Mouse (Mus musculus) forebrain, embryonic 12.5 days (tissue): ENCODE results near the gene Abhd15. TPM values are rescaled to one million over a fixed set of nuclear protein-coding genes. Genes with fewer than 3 reads are reported as not detected.

ENCODE experiments used
- ATAC-seq: fragments of 200-750 bp; cut with Nextera tagmentation; 2 replicates; pipeline ENCODE4 v1.8.0; 2017; ENCODE audit warnings: moderate TSS enrichment; ENCODE audit not compliant: low FRiP score
- H3K27ac ChIP-seq: fragments of 300-500 bp; sonication (generic); 2 replicates; pipeline ENCODE4 v1.5.1; 2016; ENCODE audit warnings: mild to moderate bottlenecking
- H3K27me3 ChIP-seq: fragments of 300-500 bp; sonication (generic); 2 replicates; pipeline ENCODE4 v1.6.1; 2016; ENCODE audit warnings: mild to moderate bottlenecking
- H3K36me3 ChIP-seq: fragments of 300-500 bp; sonication (generic); replicated peaks from 2 replicates; pipeline ENCODE4 v1.6.1; 2016; ENCODE audit warnings: mild to moderate bottlenecking
- H3K4me1 ChIP-seq: fragments of 300-500 bp; sonication (generic); 2 replicates; pipeline ENCODE4 v1.6.1; 2016
- H3K4me2 ChIP-seq: fragments of 300-500 bp; sonication (generic); 2 replicates; pipeline ENCODE4 v1.6.1; 2016; ENCODE audit warnings: mild to moderate bottlenecking, moderate library complexity
- H3K4me3 ChIP-seq: fragments of 300-500 bp; sonication (generic); replicated peaks from 2 replicates; pipeline ENCODE4 v1.5.1; 2016; ENCODE audit warnings: mild to moderate bottlenecking
- H3K9ac ChIP-seq: fragments of 300-500 bp; sonication (generic); 2 replicates; pipeline ENCODE4 v1.6.1; 2016; ENCODE audit warnings: mild to moderate bottlenecking
- H3K9me3 ChIP-seq: fragments of 300-500 bp; sonication (generic); 2 replicates; pipeline ENCODE4 v1.6.1; 2016
- WGBS: fragments of 180-500 bp; shearing (Covaris S2); methylation state at CpG from one replicate; pipeline ENCODE4 v1.1.7; 2016; 5-methylcytosine and 5-hydroxymethylcytosine counted together
- polyA plus RNA-seq: library from polyadenylated mRNA; unstranded; fragments of >200 nt; fragmentation: Nextera tagmentation; extraction: Ambion mirVana; gene quantifications from 2 replicates; pipeline ENCODE4 v1.2.1, GENCODE M21; 2016

The Abhd15 gene
- polyA plus RNA-seq, 1 experiment from 2014 or later: 4.8 TPM

DNA sequence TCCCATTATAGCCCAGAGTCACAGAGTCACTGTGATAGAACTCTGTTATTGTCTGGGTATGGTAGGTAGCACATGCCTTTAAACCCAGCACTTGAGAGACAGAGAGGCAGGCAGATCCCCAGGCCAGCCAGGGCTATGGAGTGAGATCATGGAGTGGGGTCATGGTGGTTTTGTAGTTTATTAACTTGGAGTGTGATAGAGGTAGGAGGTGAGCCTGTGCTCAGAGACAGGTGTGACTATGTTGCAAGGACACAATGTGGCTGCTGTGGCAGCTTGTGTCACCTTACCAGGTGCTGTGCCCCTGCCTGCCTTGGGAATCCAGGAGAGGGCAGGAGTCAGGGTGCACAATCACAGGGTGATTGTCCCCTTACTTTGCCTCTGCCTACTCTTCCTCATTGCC is 19.4 kb upstream of the Abhd15 start:
- 0 out of 2 replicates have a peak overlapping the region, but pooled peaks have one; percentile 92 for H3K4me2 ChIP-seq
- H3K4me3 ChIP-seq: no peak overlapping the region
- H3K4me1 ChIP-seq: peaks cover 70% of the 10 kb centered on the region
- H3K36me3 ChIP-seq: peaks cover 17% of the 10 kb centered on the region
- ATAC-seq: no peak
- no peaks in the 10 kb centered on the region for H3K9me3 ChIP-seq
- no peak overlapping the region for H3K27ac ChIP-seq
- no peaks in the 10 kb centered on the region for H3K27me3 ChIP-seq
- H3K9ac ChIP-seq: 0 out of 2 replicates have a peak overlapping the region, but pooled peaks have one; percentile 96

DNA sequence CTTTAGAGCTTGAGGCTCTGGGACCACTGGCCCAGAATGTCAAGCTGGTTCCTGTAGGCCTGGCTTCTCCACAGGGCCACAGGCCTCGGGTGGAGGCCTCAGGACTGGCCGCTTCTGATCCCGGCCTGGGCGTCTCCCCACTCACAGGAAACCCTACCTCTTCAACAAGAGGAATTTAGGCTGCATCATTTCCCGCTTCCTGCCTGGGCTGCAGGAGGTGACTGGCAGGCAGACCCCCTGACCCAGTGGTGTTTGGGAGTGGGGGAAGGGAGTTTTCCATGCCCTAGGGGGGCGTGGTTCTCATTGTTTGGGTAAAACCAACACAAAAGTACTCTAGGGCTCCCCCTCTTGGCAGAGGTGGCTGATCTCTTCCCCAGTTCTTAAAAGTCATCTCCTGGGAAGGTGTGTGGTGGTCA is 17.6 kb upstream of the Abhd15 start:
- Histone ChIP-seq H3K9me3 (no peaks in the 10 kb centered on the region), H3K4me2 (no peak overlapping the region), H3K27me3 (no peaks in the 10 kb centered on the region), H3K4me1 (peaks cover 62% of the 10 kb centered on the region), H3K36me3 (peaks cover 30% of the 10 kb centered on the region), H3K4me3 (0 out of 2 replicates have a peak overlapping the region, but pooled peaks have one; percentile 0), H3K27ac (peak overlapping the region; percentile 42; the same call in 1 of the 2 replicates), H3K9ac (no peak overlapping the region)
- ATAC-seq: no peak
- 17% methylated on average over 6 of the region's 6 CpGs for WGBS

DNA sequence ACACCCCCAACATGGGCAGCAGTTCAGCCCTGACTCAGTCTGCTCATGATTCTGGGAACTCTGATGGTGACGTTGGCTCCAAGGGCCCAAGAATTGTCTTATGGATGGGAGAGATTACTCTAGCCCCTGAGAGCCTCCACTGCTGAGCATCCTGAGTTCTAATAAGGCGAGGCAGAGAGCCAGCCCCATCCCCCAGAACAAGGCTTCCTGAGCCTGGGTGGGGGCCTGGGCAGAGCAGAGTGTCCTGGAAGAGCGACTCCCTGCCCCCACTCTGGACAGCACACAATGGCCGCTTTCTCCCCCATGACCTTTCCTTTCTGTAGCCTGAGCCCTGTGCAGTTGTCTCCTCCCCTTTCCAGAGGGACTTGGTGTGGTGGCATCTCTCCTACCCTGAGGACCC is 17.1 kb upstream of the Abhd15 start:
- no peaks in the 10 kb centered on the region for H3K9me3 ChIP-seq
- H3K9ac ChIP-seq: 0 out of 2 replicates have a peak overlapping the region, but pooled peaks have one; percentile 17
- H3K27me3 ChIP-seq: no peaks in the 10 kb centered on the region
- H3K4me2 ChIP-seq: no peak overlapping the region
- peaks cover 57% of the 10 kb centered on the region for H3K4me1 ChIP-seq
- peaks cover 35% of the 10 kb centered on the region for H3K36me3 ChIP-seq
- no peak for ATAC-seq
- H3K4me3 ChIP-seq: no peak overlapping the region
- H3K27ac ChIP-seq: peak overlapping the region; percentile 42; the same call in 1 of the 2 replicates
- 30% methylated on average over 4 of the region's 4 CpGs for WGBS

DNA sequence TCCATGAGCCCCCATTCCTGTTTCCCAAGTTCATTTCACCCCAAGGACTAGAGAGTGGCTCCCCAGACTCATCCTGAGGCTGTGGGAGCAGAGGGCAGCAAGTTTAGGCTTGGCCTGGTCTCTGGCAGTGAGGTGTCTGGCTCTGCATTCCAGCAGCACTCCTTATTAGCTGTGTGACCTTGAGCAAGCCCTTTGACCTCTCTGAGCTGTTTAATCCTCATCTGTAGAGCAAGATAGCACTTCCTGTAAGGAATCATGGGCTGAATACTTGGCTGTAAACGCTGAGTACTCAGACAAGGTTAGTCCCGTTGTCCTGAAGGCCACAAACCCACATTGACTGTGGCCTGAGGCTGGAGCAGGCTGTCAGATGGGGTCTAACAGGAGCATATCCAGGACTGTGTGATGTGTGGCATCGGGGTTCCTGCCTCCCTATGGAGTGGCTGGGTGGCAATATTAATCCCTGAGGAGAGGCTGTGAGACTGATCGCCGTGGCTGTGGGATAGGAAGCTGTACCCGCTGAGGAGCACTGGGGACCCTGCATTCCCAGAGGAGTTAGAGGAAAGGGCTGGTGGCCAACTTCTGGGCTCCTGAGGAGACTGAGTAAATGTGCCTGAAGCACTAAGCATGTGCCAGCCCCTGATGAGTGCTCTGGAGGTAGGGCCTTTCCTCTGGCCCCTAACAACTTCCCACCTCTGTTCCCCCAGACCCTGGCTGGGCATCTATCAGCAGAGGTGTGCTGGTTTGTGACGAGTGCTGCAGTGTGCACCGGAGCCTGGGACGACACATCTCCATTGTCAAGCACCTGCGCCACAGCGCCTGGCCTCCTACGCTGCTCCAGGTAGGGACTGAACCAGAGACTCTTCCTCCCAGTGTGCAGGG is 16.4 kb upstream of the Abhd15 start:
- ATAC-seq: no peak
- Histone ChIP-seq H3K36me3 (peaks cover 42% of the 10 kb centered on the region), H3K9me3 (no peaks in the 10 kb centered on the region), H3K4me3 (no peak overlapping the region), H3K9ac (0 out of 2 replicates have a peak overlapping the region, but pooled peaks have one; percentile 17), H3K4me2 (no peak overlapping the region), H3K27ac (peak overlapping the region; percentile 42; the same call in 1 of the 2 replicates), H3K27me3 (no peaks in the 10 kb centered on the region), H3K4me1 (peaks cover 56% of the 10 kb centered on the region)
- WGBS: 70% methylated on average over 12 of the region's 12 CpGs

DNA sequence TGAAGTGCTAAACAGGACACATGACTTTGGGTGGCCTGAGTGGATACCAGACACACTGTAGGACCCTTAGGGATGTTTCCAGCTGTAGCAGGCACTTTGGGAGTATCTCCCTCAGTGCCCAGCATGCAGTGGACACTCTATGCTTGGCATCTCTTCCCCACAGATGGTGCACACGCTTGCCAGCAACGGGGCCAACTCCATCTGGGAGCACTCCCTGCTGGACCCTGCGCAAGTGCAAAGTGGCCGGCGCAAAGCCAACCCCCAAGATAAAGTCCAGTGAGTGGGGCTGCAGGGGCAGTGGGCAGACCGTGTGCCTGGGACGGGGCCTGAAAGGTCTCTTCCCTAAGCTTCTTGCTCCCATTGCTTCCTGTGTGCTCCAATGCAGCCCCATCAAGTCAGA is 15.6 kb upstream of the Abhd15 start:
- Histone ChIP-seq H3K4me1 (peaks cover 51% of the 10 kb centered on the region), H3K27me3 (no peaks in the 10 kb centered on the region), H3K27ac (no peak overlapping the region), H3K9ac (no peak overlapping the region), H3K9me3 (no peaks in the 10 kb centered on the region), H3K36me3 (peaks cover 50% of the 10 kb centered on the region), H3K4me2 (no peak overlapping the region), H3K4me3 (no peak overlapping the region)
- WGBS: 89% methylated on average over 7 of the region's 7 CpGs
- no peak for ATAC-seq

DNA sequence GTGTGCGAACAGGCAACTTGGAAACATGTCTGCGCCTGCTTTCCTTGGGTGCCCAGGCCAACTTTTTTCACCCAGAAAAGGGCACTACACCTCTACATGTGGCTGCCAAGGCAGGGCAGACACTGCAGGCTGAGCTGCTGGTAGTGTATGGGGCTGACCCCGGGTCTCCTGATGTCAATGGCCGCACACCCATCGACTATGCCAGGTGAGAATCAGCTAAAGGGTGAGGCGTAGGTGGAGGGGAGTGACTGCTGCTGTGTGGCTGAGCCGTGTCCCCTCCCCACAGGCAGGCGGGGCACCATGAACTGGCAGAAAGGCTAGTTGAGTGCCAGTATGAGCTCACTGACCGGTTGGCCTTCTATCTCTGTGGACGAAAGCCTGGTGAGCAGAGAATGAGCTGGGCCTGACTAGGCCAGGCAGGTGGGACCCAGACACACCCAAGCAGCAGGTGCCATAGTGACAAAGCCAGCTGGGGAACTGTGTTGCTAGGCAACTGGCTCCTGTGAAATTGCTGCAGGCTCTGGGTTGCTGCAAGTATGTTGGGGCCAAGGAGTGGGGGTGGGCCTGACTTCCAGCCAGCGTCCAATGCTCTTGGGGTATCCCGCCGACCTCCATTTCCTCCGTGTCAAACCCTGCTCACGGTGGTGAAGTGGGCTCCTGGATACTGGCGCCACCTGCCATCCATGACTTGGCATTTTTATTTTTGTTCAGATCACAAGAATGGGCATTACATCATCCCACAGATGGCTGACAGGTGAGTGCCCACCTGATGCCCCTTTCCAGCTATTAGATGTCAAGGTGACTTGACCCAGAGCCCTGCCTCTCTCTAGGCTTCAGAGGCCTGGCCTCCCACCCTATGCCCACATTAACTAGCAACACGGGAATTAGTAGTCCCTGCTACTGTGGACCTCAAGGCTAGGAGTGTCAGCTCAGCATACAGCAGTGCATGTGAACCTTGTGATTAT is 14.3 kb upstream of the Abhd15 start:
- 0 out of 2 replicates have a peak, but pooled peaks have one; percentile 37 for ATAC-seq
- H3K9ac ChIP-seq: no peak overlapping the region
- H3K4me3 ChIP-seq: no peak overlapping the region
- no peak overlapping the region for H3K4me2 ChIP-seq
- H3K36me3 ChIP-seq: peaks cover 63% of the 10 kb centered on the region
- H3K4me1 ChIP-seq: peaks cover 38% of the 10 kb centered on the region
- no peaks in the 10 kb centered on the region for H3K27me3 ChIP-seq
- no peaks in the 10 kb centered on the region for H3K9me3 ChIP-seq
- WGBS: 83% methylated on average over 17 of the region's 17 CpGs
- H3K27ac ChIP-seq: 0 out of 2 replicates have a peak overlapping the region, but pooled peaks have one; percentile 19

DNA sequence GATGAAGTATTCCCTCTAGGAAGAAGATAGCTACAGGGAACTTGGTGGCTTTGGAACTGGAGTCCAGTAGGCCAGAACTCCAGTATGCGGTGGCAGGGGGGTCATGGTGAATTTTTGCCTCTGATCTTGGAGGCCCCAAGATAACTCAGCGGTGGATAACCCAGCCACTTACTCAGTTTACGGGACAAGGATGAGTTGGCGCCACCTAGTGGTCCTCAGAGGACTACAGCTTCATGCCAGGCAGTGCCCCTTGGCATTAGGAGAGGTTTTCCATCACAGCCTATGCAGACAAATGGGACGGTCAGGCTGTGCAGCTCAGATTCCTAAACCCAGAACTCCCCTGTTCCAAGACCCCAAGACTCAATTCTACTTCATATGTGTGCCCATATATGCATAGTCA is 13.5 kb upstream of the Abhd15 start:
- Histone ChIP-seq H3K36me3 (peaks cover 71% of the 10 kb centered on the region), H3K4me1 (peaks cover 36% of the 10 kb centered on the region), H3K9me3 (no peaks in the 10 kb centered on the region), H3K4me3 (no peak overlapping the region), H3K27me3 (no peaks in the 10 kb centered on the region), H3K27ac (no peak overlapping the region), H3K4me2 (no peak overlapping the region), H3K9ac (no peak overlapping the region)
- ATAC-seq: no peak
- 27% methylated on average over 5 of the region's 5 CpGs for WGBS

DNA sequence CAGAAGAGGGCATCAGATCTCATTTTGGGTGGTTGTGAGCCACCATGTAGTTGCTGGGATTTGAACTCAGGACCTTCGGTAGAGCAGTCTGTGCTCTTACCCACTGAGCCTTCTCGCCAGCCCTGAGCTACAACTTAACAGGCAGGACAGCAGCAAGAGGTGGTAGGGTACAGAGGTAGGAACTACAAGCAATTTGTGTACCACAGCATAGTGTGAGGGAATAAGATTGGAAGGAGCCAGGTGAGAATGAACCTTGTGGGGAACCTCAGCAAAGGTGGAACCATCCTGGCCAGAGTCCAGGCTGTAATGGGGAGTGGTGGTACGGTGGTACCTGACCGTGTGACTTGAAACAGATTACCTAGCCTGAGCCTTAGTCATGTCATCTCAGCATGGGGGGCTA is 12.9 kb upstream of the Abhd15 start:
- no peak overlapping the region for H3K9ac ChIP-seq
- H3K4me3 ChIP-seq: no peak overlapping the region
- no peak overlapping the region for H3K4me2 ChIP-seq
- no peak overlapping the region for H3K27ac ChIP-seq
- peaks cover 34% of the 10 kb centered on the region for H3K4me1 ChIP-seq
- ATAC-seq: no peak
- H3K9me3 ChIP-seq: no peaks in the 10 kb centered on the region
- peaks cover 77% of the 10 kb centered on the region for H3K36me3 ChIP-seq
- H3K27me3 ChIP-seq: no peaks in the 10 kb centered on the region
- WGBS: 94% methylated on average over 4 of the region's 4 CpGs

DNA sequence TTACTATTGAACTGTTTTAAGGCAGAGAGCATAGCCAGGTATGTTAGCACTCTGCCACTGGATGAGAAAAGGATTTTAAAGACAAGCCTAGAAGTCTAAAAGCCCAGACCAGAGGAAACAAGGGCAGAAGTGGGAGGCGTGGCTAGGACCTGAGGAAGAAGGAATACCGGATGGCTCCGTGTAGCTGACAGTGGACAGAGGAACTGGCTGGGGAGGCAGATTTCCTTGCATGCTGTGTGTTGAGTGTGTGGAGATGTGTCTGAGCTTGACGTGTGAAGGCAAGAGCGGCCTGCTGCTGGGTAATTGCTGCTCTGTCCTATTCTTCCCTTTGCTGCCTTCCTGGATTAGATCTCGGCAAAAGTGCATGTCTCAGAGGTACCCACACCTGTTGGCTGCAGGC is 12.4 kb upstream of the Abhd15 start:
- H3K9ac ChIP-seq: no peak overlapping the region
- H3K27ac ChIP-seq: no peak overlapping the region
- no peak for ATAC-seq
- H3K9me3 ChIP-seq: no peaks in the 10 kb centered on the region
- peaks cover 82% of the 10 kb centered on the region for H3K36me3 ChIP-seq
- no peak overlapping the region for H3K4me3 ChIP-seq
- H3K27me3 ChIP-seq: no peaks in the 10 kb centered on the region
- 91% methylated on average over 6 of the region's 6 CpGs for WGBS
- H3K4me2 ChIP-seq: no peak overlapping the region
- H3K4me1 ChIP-seq: peaks cover 29% of the 10 kb centered on the region

DNA sequence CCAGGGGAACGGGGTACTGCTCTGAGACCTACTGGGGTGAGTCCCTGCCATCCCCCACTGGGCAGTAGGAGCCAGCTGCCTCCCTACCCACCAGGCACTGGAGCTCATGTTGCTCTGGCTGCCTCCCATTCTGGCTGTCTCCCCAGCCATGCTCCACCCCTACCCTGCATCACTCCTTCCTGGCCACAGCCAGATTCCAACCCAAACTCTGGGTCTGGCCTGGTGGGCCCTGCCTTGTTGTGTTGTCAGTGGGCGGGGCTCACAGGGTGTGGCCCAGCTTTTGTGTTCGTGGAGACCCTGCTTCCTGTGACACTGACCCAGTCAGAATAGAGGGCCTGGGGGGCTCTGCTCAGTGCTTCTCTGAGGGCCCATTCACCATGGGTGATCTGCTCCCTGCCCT is 11.4 kb upstream of the Abhd15 start:
- peaks cover 82% of the 10 kb centered on the region for H3K36me3 ChIP-seq

DNA sequence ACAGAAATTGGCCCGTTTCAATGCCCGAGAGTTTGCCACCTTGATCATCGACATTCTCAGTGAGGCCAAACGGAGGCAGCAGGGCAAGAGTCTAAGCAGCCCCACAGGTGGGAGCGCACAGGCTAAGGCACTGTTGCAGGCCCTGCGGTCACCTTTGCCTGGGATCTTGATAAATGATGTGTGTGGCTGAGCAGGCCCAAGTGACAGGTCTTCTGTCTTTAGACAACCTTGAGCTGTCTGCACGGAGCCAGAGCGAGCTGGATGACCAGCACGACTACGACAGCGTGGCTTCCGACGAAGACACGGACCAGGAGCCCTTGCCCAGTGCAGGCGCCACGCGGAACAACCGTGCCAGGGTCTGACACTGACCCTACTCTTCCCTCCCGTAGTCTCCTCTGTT is 10.5 kb upstream of the Abhd15 start:
- Histone ChIP-seq H3K4me2 (no peak overlapping the region), H3K36me3 (peaks cover 82% of the 10 kb centered on the region), H3K27me3 (0 out of 2 replicates have a peak, but pooled peaks cover 3% of the 10 kb centered on the region), H3K4me3 (no peak overlapping the region), H3K27ac (no peak overlapping the region), H3K9ac (no peak overlapping the region), H3K4me1 (peaks cover 20% of the 10 kb centered on the region), H3K9me3 (no peaks in the 10 kb centered on the region)
- 94% methylated on average over 19 of the region's 19 CpGs for WGBS
- ATAC-seq: no peak

More for the DNA sequence above, 11.4 kb upstream of the Abhd15 start:
- no peak for ATAC-seq
- H3K9ac ChIP-seq: no peak overlapping the region
- H3K9me3 ChIP-seq: no peaks in the 10 kb centered on the region
- H3K4me2 ChIP-seq: no peak overlapping the region
- WGBS: 69% methylated on average over 3 of the region's 3 CpGs
- peaks cover 23% of the 10 kb centered on the region for H3K4me1 ChIP-seq
- 0 out of 2 replicates have a peak, but pooled peaks cover under 1% of the 10 kb centered on the region for H3K27me3 ChIP-seq
- H3K4me3 ChIP-seq: no peak overlapping the region
- H3K27ac ChIP-seq: no peak overlapping the region
